Mouse (Mus musculus) cerebellum, adult 2 months (tissue): Measurements from ENCODE around the gene Nsun2. TPM values are rescaled to one million over a fixed set of nuclear protein-coding genes. Genes with fewer than 3 reads are reported as not detected.

Source experiments
- DNase-seq, 2 experiments: peaks; one replicate each; pipeline ENCODE4 v3.0.0; 2021
- H3K27ac ChIP-seq: fragments of 200-500 bp; 2 replicates; pipeline ENCODE4 v1.5.1; 2012; ENCODE audit warnings: low read length, control low read depth, inconsistent platforms; ENCODE audit not compliant: insufficient read depth
- H3K27me3 ChIP-seq: fragments of 200-500 bp; 2 replicates; pipeline ENCODE4 v1.6.1; 2012; ENCODE audit warnings: inconsistent platforms, mild to moderate bottlenecking, low read length, moderate library complexity; ENCODE audit not compliant: control insufficient read depth, insufficient read depth
- H3K4me1 ChIP-seq: fragments of 200-500 bp; 2 replicates; pipeline ENCODE4 v1.6.1; 2011; ENCODE audit warnings: low read length; ENCODE audit not compliant: control insufficient read depth, insufficient read depth
- H3K4me3 ChIP-seq: fragments of 200-500 bp; replicated peaks from 2 replicates; pipeline ENCODE3; 2011; ENCODE audit warnings: mild to moderate bottlenecking, low read depth, low read length, control low read depth; ENCODE audit not compliant: insufficient read depth
- CTCF ChIP-seq: fragments of 200-500 bp; IDR thresholded peaks from 2 replicates; pipeline ENCODE4 v1.5.1; 2011; ENCODE audit warnings: low read depth, mild to moderate bottlenecking, control low read depth, low read length, moderate library complexity, borderline replicate concordance; ENCODE audit not compliant: insufficient read depth
- POLR2A ChIP-seq: fragments of 200-500 bp; IDR thresholded peaks from 2 replicates; pipeline ENCODE4 v1.6.1; 2011; ENCODE audit warnings: low read length, control low read depth, borderline replicate concordance; ENCODE audit not compliant: insufficient read depth
- WGBS: fragments of 180-500 bp; shearing (Covaris S2); methylation state at CpG from one replicate; pipeline ENCODE4 v1.1.7; 2018; 5-methylcytosine and 5-hydroxymethylcytosine counted together
- polyA plus RNA-seq: library from polyadenylated mRNA; depleted of rRNA; stranded (reverse); fragments of >200 nt; gene quantifications from 2 replicates; pipeline ENCODE4 v1.2.3, GENCODE M21; 2012

Nsun2 gene
- polyA plus RNA-seq, 1 experiment, result 67.1 TPM

DNA sequence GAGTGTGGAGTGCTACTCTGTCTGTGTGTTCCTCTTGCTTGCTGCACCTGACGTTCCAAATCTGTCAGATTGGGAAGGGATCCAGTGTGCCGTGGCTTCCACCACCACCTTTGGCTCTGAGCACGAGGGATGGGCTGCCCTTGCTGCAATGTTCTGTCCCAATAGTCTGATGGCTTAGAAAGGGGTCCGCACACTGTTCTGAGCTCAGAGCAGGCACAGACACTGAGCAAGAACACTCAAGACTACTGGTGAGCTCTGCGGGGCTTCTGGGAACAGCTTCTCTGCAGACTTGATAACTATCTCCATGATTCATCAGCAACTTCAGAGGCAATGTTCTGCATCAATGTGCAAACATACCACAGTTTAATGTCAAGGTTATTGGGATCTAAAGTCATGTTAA is 67.8 kb downstream of the Nsun2 start:
- no peaks in the 10 kb centered on the region for H3K27me3 ChIP-seq
- WGBS, result 34% methylated on average over 5 of the region's 5 CpGs
- no peak for DNase-seq
- TF ChIP-seq POLR2A, result no peak
- TF ChIP-seq CTCF, result no peak
- no peak overlapping the region for H3K4me3 ChIP-seq
- no peak overlapping the region for H3K27ac ChIP-seq
- peaks cover 2% of the 10 kb centered on the region; the same call in 1 of the 2 replicates for H3K4me1 ChIP-seq

DNA sequence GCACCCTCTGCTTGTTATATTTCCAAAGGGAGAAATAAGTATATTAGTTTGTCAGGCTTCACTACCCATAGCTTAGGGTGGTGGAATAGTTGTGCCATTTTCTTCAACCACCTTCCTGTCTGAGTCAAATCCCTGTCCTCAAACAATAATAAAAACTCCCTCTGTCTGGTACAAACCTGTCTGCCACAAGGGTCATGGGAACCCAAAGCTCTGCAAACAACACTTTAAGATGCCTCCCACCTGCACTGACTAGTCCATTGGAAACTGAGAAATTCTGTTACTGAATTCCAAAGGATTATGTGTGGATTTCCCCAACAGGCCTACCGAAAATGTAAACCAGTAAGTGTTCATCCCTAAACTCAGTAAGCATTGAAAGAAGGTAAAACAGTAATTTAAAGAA is 71.1 kb downstream of the Nsun2 start:
- TF ChIP-seq POLR2A, result no peak
- no peak for TF ChIP-seq CTCF
- DNase-seq, result no peak
- Histone ChIP-seq H3K4me1 (peaks cover 2% of the 10 kb centered on the region; the same call in 1 of the 2 replicates), H3K27me3 (no peaks in the 10 kb centered on the region), H3K4me3 (no peak overlapping the region), H3K27ac (no peak overlapping the region)
- WGBS, result 94% methylated on average over 1 of the region's 1 CpGs

DNA sequence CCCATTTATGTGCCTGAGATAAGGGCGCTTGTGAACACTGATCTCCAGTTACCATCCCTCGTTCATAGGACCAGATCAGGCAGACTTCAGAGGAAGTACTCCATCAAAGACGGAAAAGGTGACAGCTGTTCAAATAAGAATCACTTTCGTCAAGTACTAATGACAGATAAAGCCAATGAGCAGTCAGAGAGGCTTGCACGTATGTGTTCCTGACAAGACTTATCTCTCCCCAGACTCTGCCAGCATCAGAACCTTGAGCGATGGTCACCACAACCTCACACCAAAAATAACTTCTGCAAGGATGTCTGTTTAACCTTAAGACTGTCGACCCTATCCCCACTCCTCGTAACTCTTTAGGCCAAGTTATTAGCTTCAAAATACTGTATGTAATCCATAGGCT is 75.2 kb downstream of the Nsun2 start:
- 89% methylated on average over 8 of the region's 8 CpGs for WGBS
- Histone ChIP-seq H3K27me3 (no peaks in the 10 kb centered on the region), H3K27ac (no peak overlapping the region), H3K4me3 (no peak overlapping the region), H3K4me1 (no peaks in the 10 kb centered on the region)
- DNase-seq, result no peak
- TF ChIP-seq CTCF (no peak), POLR2A (no peak)

DNA sequence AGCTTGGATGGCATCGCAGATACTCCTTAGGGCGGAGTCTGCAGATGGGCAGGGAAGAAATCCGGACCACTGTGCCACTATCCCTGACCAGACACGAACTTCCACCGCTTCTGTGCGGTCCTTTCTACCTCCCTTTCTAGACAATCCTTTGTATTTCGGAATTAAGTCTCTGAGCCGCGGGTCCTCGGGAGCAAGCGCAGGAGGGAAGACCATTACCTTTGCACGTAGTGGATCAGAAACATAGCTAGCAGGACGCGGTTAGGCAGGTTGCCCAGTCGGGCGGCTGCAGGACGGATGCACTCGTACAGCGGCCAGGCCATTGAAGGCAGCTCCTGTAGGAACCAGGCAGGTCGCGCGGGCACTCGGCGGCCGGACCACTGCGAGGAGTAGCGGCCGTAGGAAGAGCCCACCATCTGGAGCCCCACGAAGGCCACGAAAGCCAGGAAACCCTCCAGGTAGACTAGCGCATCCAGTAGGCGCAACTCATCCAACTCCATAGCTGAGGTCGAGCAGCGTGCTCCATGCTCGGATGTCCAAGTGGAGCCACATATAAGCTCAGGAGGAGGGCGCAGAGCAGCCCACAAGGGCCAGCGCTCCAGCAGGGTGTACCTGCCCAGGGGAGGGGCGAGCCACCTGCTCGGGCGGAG is 77.3 kb downstream of the Nsun2 start:
- H3K4me1 ChIP-seq, result no peaks in the 10 kb centered on the region
- WGBS, result under 1% methylated on average over 40 of the region's 40 CpGs
- DNase-seq, result no peak

DNA sequence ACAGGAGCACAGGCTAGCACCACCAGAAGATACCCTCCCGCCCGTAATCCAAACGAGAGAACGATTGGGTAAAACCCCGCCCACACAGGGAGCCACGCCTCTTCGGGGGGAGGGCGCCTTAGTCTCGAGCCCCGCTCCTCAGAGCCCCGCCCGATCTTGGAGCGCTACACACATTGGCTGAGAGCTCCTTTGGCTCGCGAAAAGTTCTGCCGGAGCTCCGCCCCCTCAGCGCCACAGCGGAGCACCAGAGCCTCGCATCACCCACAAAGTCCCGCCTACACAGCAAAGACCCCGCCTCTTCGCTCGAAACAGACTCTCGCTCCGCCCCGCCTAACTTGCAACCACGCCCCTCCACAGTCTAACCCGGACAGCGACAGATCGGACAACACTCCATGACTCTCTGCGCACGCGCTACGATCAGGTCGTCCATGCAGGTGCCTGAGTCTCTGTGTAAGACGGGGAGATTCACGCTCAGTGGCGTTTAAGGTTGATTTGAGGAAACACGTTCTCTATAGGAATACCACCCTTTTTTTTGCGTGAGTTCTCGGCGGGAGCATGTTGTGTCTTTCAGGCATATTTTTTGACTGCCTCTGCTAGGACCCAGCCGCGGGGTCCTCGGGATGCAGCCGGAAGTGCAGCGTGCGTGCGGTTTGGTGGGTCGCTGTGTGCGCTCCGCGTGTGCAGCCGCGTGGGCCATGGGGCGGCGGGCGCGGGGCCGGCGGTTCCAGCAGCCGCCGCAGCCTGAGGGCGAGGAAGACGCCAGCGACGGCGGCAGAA is 78.0 kb downstream of the Nsun2 start, which contains the start of gene Srd5a1:
Gene Srd5a1 (minus strand): TSS at position 45 of the 777 bp plus-strand sequence.
- no peaks in the 10 kb centered on the region for H3K4me1 ChIP-seq
- TF ChIP-seq POLR2A, result peak; percentile 68; the same call in 1 of the 2 replicates
- TF ChIP-seq CTCF, result no peak
- H3K27ac ChIP-seq, result peak within 1 kb of the TSS; percentile 76
- DNase-seq, result peak; percentile 99 to 100
- H3K4me3 ChIP-seq, result peak within 1 kb of the TSS; percentile 83
- H3K27me3 ChIP-seq, result no peaks in the 10 kb centered on the region
- under 1% methylated on average over 69 of the region's 69 CpGs for WGBS

More for the DNA sequence above, 77.3 kb downstream of the Nsun2 start:
- Histone ChIP-seq H3K27me3 (no peaks in the 10 kb centered on the region), H3K27ac (no peak overlapping the region), H3K4me3 (peak overlapping the region; percentile 83)
- TF ChIP-seq CTCF, result no peak
- TF ChIP-seq POLR2A, result no peak

DNA sequence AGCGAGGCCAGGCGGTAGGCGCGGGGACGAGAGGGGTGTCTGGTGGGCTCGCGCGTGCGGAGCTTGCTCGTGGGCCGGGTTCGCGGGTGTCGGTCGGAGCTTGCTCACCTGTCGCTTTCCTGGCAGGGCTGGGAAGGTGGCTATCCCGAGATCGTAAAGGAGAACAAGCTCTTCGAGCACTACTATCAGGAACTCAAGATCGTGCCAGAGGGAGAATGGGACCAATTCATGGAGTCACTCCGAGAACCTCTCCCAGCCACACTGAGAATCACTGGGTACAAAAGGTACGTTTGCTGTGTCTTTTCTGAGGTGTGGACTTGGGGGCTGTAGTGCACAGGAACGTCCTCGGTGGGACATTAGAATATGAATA is 78.6 kb downstream of the Nsun2 start:
- WGBS, result under 1% methylated on average over 24 of the region's 24 CpGs
- Histone ChIP-seq H3K27ac (no peak overlapping the region), H3K27me3 (no peaks in the 10 kb centered on the region), H3K4me3 (peak overlapping the region; percentile 83), H3K4me1 (no peaks in the 10 kb centered on the region)
- TF ChIP-seq POLR2A, result no peak
- TF ChIP-seq CTCF, result no peak
- no peak for DNase-seq

DNA sequence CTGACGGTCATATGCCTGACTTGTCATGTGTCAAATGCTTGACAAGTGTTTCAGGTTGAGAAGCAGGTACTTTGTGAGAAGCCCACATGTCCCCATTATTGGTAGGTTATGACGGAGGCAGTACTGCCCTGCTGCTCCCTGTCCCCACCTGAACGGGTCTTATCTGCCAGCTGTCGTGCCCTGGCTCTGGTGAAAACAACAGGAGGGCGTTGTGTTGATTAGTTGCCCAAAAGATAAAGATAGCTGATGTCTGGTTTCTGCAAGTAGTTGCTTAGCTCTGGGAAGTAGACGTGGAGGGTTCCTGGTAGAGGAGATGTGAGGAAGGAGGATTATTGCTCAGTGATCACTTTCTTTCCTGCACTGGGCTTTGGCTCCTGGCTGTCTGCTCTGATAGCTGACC is 83.2 kb downstream of the Nsun2 start:
- TF ChIP-seq CTCF (no peak), POLR2A (no peak)
- Histone ChIP-seq H3K27ac (no peak overlapping the region), H3K27me3 (no peaks in the 10 kb centered on the region), H3K4me1 (no peaks in the 10 kb centered on the region), H3K4me3 (no peak overlapping the region)
- 84% methylated on average over 6 of the region's 6 CpGs for WGBS
- no peak for DNase-seq

DNA sequence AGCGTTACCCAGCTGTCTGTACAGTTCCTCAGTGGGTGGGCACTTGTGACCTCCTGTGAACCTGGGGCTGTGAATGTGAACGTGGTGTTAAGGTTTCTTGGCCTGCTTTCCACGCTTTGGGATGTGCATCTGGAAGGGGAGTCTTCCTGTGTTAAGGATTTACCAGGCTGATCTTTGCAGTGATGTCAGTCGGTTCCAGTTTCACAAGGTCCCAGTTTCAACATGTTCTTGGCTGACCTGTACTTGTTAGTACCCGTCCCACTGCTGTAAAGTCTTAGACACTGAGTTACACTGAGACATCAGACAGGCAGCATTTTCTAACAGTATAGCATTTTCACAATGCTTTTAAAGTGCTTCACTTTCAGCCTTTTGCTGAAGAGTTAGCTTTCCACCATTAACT is 90.3 kb downstream of the Nsun2 start:
- H3K27ac ChIP-seq, result no peak overlapping the region
- WGBS, result 85% methylated on average over 5 of the region's 5 CpGs
- H3K27me3 ChIP-seq, result no peaks in the 10 kb centered on the region
- no peak overlapping the region for H3K4me3 ChIP-seq
- no peaks in the 10 kb centered on the region for H3K4me1 ChIP-seq
- TF ChIP-seq CTCF (no peak), POLR2A (no peak)
- DNase-seq, result no peak
